Mouse (Mus musculus): ENCODE results near the gene Cntn1.
"Not testable (repeated sequence)": the region's sequence is repeated elsewhere in the genome, so short reads cannot be mapped to it uniquely, and the experiment has no call there.

Cntn1 gene

GRCm38 (mm10) chr15:92268741-92269322 lies 217.9 kb downstream of the Cntn1 start:
- DNase-seq (ENCODE audit: low spot score in 2 of 2): no peak

GRCm38 (mm10) chr15:92271801-92272365 lies 220.9 kb downstream of the Cntn1 start:
- DNase-seq (ENCODE audit: low spot score in 2 of 2): no peak

GRCm38 (mm10) chr15:92276826-92277225 lies 225.9 kb downstream of the Cntn1 start:
- DNase-seq (ENCODE audit: low spot score in 2 of 2): no peak

GRCm38 (mm10) chr15:92277984-92278383 lies 227.0 kb downstream of the Cntn1 start:
- no peak for DNase-seq (ENCODE audit: low spot score in 2 of 2)

- DNase-seq (ENCODE audit: low spot score in 2 of 2): no peak
Observed at GRCm38 (mm10) chr15:92280966-92281365, 230.0 kb downstream of the Cntn1 start.

- no peak for DNase-seq (ENCODE audit: low spot score in 2 of 2)
Observed at GRCm38 (mm10) chr15:92287616-92288015, 236.7 kb downstream of the Cntn1 start.

GRCm38 (mm10) chr15:92296479-92296878 lies 245.5 kb downstream of the Cntn1 start:
- DNase-seq (ENCODE audit: low spot score in 2 of 2): no peak

GRCm38 (mm10) chr15:92302796-92303195 lies 251.8 kb downstream of the Cntn1 start:
- DNase-seq (ENCODE audit: low spot score in 2 of 2): peak in 1 of 2 experiments; percentile 19

GRCm38 (mm10) chr15:92304221-92304620 lies 253.3 kb downstream of the Cntn1 start:
- DNase-seq (ENCODE audit: low spot score in 2 of 2): no peak

GRCm38 (mm10) chr15:92321959-92322358 lies 271.0 kb downstream of the Cntn1 start:
- DNase-seq (ENCODE audit: low spot score in 2 of 2): no peak

GRCm38 (mm10) chr15:92327111-92327510 lies 276.1 kb downstream of the Cntn1 start:
- no peak for DNase-seq (ENCODE audit: low spot score in 2 of 2)

GRCm38 (mm10) chr15:92340253-92340652 lies 289.3 kb downstream of the Cntn1 start:
- no peak for DNase-seq (ENCODE audit: low spot score in 2 of 2)

GRCm38 (mm10) chr15:92341424-92341823 lies 290.5 kb downstream of the Cntn1 start:
- no peak for DNase-seq (ENCODE audit: low spot score in 2 of 2)

- no peak for DNase-seq (ENCODE audit: low spot score in 2 of 2)
Observed at GRCm38 (mm10) chr15:92344136-92344869, 293.3 kb downstream of the Cntn1 start.

- DNase-seq (ENCODE audit: low spot score in 2 of 2): no peak
Observed at GRCm38 (mm10) chr15:92347426-92347825, 296.5 kb downstream of the Cntn1 start.

GRCm38 (mm10) chr15:92347902-92348301 lies 296.9 kb downstream of the Cntn1 start:
- DNase-seq (ENCODE audit: low spot score in 2 of 2): peak; percentile 19 to 26

GRCm38 (mm10) chr15:92348453-92348852 lies 297.5 kb downstream of the Cntn1 start:
- DNase-seq (ENCODE audit: low spot score in 2 of 2): not testable (repeated sequence)

GRCm38 (mm10) chr15:92364153-92364552 lies 313.2 kb downstream of the Cntn1 start:
- DNase-seq (ENCODE audit: low spot score in 2 of 2): no peak

- no peak for DNase-seq (ENCODE audit: low spot score in 2 of 2)
Observed at GRCm38 (mm10) chr15:92364592-92364991, 313.6 kb downstream of the Cntn1 start.

Measured in frontal cortex, postnatal 10 days (tissue).